Mouse (Mus musculus) E14TG2a.4 (cell line): ENCODE measurements around the gene Arnt2.

ENCODE experiments used
- CTCF ChIP-seq: conservative IDR thresholded peaks from 2 replicates; pipeline ENCODE4 v1.5.1; 2014; ENCODE audit warnings: low read length
- POU5F1 ChIP-seq: IDR thresholded peaks from 2 replicates; pipeline ENCODE4 v1.6.1; 2014; ENCODE audit warnings: low read length, borderline replicate concordance

- TF ChIP-seq CTCF, result no peak
- no peak for TF ChIP-seq POU5F1
Observed at GRCm38 (mm10) chr7:84259309-84259985, 150.5 kb downstream of the Arnt2 start.
